Mouse (Mus musculus): ENCODE results near the gene Tjp1.

DNA sequence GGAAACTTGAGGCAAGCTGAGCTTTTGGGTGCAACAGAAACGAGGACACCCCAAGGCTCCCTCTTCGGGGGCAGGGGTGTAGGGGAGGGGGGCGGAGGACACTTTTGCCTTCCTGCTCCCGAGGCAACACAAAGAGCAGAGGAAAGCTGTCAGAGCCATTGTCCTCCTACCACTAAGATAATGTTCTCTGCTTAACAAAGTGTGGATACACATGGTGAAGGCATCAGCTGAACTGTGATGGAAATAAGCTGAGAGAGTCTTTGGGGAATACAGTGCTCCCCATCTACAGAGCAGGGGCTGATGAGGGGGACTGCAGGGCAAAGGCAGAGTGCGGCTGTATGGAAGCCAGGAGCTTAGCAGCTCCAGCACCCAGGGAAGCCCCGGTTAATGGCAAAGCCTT, 145.7 kb downstream of the Tjp1 start:
- TF ChIP-seq CTCF (IDR thresholded peaks at IDR 0.05; ENCODE audit: low read depth, low read length) (no peak), POLR2A (IDR thresholded peaks at IDR 0.05; ENCODE audit: extremely low read depth, insufficient read depth, low read length) (no peak)

Data from liver, adult 2 months (tissue).